Mouse (Mus musculus): ENCODE measurements around the gene Cnot1. TPM values are rescaled to one million over a fixed set of nuclear protein-coding genes. Genes with fewer than 3 reads are reported as not detected.

Gene Cnot1
- total and polyA plus RNA-seq, 3 experiments: 119 to 3,440 (median 259) TPM

DNA sequence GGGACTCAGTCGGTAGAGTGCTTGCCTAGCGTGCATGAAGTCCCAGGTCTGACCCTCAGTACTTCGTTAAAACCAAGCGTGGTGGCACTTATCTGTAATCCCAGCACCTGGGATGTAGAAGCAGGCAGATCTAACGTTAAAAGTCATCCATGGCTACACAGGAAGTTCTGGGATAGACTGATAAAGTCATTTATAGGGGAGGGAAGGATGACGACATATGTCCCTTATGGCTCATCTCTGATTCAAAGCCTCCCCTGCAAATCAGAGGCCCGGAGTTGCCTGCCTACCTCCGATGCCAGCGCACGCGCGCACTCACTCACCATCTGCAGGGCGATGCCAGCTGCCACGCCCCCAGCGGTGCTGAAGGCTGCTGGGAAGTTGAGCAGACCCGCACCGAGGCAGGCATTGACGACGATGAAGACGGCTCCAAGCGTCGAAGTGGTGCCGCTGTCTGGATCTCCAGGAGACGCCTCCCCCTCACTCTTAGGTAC, 40.8 kb upstream of the Cnot1 start (continued):
- TF ChIP-seq MAZ (IDR thresholded peaks at IDR 0.05; ENCODE audit: low read depth, low read length): 0 out of 2 replicates have a peak, but pooled peaks have one; percentile 22

- H3K4me1 ChIP-seq (ENCODE audit: control insufficient read depth in 1 of 2, insufficient read depth in 2 of 2, low read length in 2 of 2): peaks cover 2 to 11% of the 10 kb centered on the region in 2 experiments; a peak in 3 of 4 replicates
- H3K4me3 ChIP-seq (ENCODE audit: control insufficient read depth in 1 of 2, insufficient read depth in 1 of 2, low read depth in 2 of 2, low read length in 2 of 2): no peak overlapping the region
- peaks cover 0 to 9% of the 10 kb centered on the region in 2 experiments; a peak in 2 of 4 replicates for H3K36me3 ChIP-seq (ENCODE audit: control insufficient read depth in 1 of 2, insufficient read depth in 2 of 2, low read length in 2 of 2)
Measured at GRCm38 (mm10) chr8:95845026-95845425, 37.8 kb upstream of the Cnot1 start.

DNA sequence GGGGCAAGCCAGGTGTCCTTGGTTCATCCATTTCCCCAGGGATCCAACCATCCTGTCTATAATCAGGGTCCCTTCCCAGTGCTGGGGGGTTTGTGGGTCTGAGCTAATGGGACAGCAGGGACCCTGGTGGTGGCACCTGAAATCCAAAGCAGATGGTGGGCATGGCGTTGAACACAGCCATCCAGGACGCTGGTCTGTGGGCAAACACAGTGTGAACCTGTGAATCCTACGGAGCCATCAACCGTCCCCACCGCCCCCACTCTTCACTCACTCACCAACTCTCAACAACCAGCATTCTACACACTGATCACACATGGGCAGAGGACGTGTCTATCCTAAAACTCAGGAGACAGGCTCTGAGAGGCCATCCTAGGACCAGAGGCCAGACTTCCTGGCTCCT, 36.7 kb upstream of the Cnot1 start:
- H3K4me3 ChIP-seq (ENCODE audit: control insufficient read depth in 1 of 2, insufficient read depth in 1 of 2, low read depth in 2 of 2, low read length in 2 of 2): no peak overlapping the region
- H3K27ac ChIP-seq (ENCODE audit: control insufficient read depth, low read depth, low read length): no peak overlapping the region
- H3K36me3 ChIP-seq (ENCODE audit: control insufficient read depth in 1 of 2, insufficient read depth in 2 of 2, low read length in 2 of 2): peaks cover 0 to 9% of the 10 kb centered on the region in 2 experiments; a peak in 2 of 4 replicates
- DNase-seq (ENCODE audit: low read depth, low spot score): no peak
- H3K79me2 ChIP-seq (ENCODE audit: control insufficient read depth, insufficient read depth, low read length, poor library complexity): no peaks in the 10 kb centered on the region
- peaks cover 2 to 9% of the 10 kb centered on the region in 2 experiments; a peak in 3 of 4 replicates for H3K4me1 ChIP-seq (ENCODE audit: control insufficient read depth in 1 of 2, insufficient read depth in 2 of 2, low read length in 2 of 2)
- no peak overlapping the region for H3K9ac ChIP-seq (ENCODE audit: control insufficient read depth, low read depth, low read length, poor library complexity, severe bottlenecking)
- no peaks in the 10 kb centered on the region for H3K27me3 ChIP-seq (ENCODE audit: control insufficient read depth in 1 of 2, insufficient read depth in 2 of 2, low read length in 2 of 2)
- no peaks in the 10 kb centered on the region for H3K9me3 ChIP-seq (replicated peaks; ENCODE audit: insufficient read depth, low read length)
- TF ChIP-seq MYB (IDR thresholded peaks at IDR 0.05; ENCODE audit: low read depth, low read length) (no peak), GABPA (IDR thresholded peaks at IDR 0.05; ENCODE audit: low read depth, low read length) (no peak), USF2 (IDR thresholded peaks at IDR 0.05; ENCODE audit: borderline replicate concordance in 1 of 2, insufficient read depth in 1 of 2, low read depth in 1 of 2, low read length in 2 of 2) (no peak), TCF12 (IDR thresholded peaks at IDR 0.05; ENCODE audit: low read depth, low read length) (no peak), MYC (IDR thresholded peaks at IDR 0.05; ENCODE audit: low read depth, low read length) (no peak), EP300 (IDR thresholded peaks at IDR 0.05; ENCODE audit: low read depth in 1 of 2, low read length in 2 of 2) (no peak), POLR2AphosphoS2 (IDR thresholded peaks at IDR 0.05; ENCODE audit: low read length) (no peak), TBP (IDR thresholded peaks at IDR 0.05; ENCODE audit: low read depth, low read length) (no peak), TAL1 (IDR thresholded peaks at IDR 0.05; ENCODE audit: low read length) (no peak), UBTF (IDR thresholded peaks at IDR 0.05; ENCODE audit: borderline replicate concordance, insufficient read depth, low read depth, low read length) (no peak), GATA1 (IDR thresholded peaks at IDR 0.05; ENCODE audit: low read depth, low read length) (no peak), BHLHE40 (IDR thresholded peaks at IDR 0.05; ENCODE audit: borderline replicate concordance, low read depth, low read length) (no peak), ZNF384 (IDR thresholded peaks at IDR 0.05; ENCODE audit: low read depth, low read length) (no peak), CTCF (IDR thresholded peaks at IDR 0.05 in 2 of 3, conservative IDR thresholded peaks at IDR 0.05 in 1 of 3; ENCODE audit: control insufficient read depth in 1 of 3, insufficient read depth in 1 of 3, low read depth in 2 of 3, low read length in 3 of 3, poor library complexity in 1 of 3, severe bottlenecking in 1 of 3) (no peak)

More at GRCm38 (mm10) chr8:95845026-95845425, 37.8 kb upstream of the Cnot1 start:
- no peaks in the 10 kb centered on the region for H3K79me2 ChIP-seq (ENCODE audit: control insufficient read depth, insufficient read depth, low read length, poor library complexity)
- H3K9me3 ChIP-seq (replicated peaks; ENCODE audit: insufficient read depth, low read length): no peaks in the 10 kb centered on the region
- H3K9ac ChIP-seq (ENCODE audit: control insufficient read depth, low read depth, low read length, poor library complexity, severe bottlenecking): no peak overlapping the region
- no peak overlapping the region for H3K27ac ChIP-seq (ENCODE audit: control insufficient read depth, low read depth, low read length)
- no peaks in the 10 kb centered on the region for H3K27me3 ChIP-seq (ENCODE audit: control insufficient read depth in 1 of 2, insufficient read depth in 2 of 2, low read length in 2 of 2)
- TF ChIP-seq KAT2A (conservative IDR thresholded peaks at IDR 0.05; ENCODE audit: low read depth, low read length): no peak
- no peak for TF ChIP-seq ZMIZ1 (IDR thresholded peaks at IDR 0.05; ENCODE audit: low read depth, low read length)
- no peak for DNase-seq (ENCODE audit: low read depth, low spot score)
